In the genomic region with DNA sequence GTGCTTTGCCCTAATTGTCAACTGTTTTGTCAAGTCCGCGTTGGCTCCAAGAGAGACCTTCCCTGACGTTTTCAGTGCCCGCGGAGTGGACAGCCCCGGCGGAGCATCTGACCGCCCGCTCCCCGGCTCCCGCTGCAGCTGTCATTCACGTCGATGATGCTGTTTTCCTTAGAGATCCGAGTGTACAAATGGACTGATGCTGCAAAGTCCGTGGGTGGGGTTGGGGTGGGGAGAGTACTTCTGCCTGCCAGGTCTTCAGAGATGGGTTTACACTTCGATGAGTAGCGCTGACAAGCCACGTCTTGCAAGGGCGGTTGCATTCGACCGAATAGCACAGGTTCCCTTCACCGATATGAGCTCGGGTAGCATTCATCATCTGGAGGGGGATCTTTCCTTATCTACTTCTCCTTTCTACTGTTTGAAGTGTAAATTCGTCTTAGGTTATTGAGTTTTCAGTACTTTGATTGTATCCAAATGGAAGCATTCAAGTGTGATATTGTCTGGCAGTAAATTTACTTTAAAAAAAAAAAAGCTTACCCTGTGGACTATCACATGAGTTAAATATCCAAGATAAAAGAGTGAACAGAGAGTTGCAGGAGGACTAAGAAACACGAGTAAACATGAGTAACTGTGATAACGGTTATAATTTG, we compare ENCODE assay signal across 8 mouse cellular contexts. TPM values are rescaled to one million over a fixed set of nuclear protein-coding genes. Genes with fewer than 3 reads are reported as not detected.
DNase-seq lines count a peak whose midpoint lies in the region; ATAC-seq and TF ChIP-seq lines count a peak whose summit lies in the region.

No protein-coding gene starts in this region.

- no peak for TF ChIP-seq CTCF in E14TG2a.4 (conservative IDR thresholded peaks at IDR 0.05; ENCODE audit: low read length)
- TF ChIP-seq CTCF in liver, embryonic 14.5 days (IDR thresholded peaks at IDR 0.05; ENCODE audit: low read depth) = no peak

- peak overlapping the region; percentile 72 for H3K4me2 ChIP-seq in forebrain, embryonic 13.5 days
- H3K4me2 ChIP-seq in liver, embryonic 14.5 days (ENCODE audit: low read depth) = peak overlapping the region; percentile 89

- H3K9me3 ChIP-seq in E14TG2a.4 (ENCODE audit: low read length) = no peaks in the 10 kb centered on the region
- H3K9me3 ChIP-seq in forebrain, embryonic 13.5 days (replicated peaks) = no peaks in the 10 kb centered on the region
- H3K9me3 ChIP-seq in liver, embryonic 14.5 days (ENCODE audit: control insufficient read depth, low read length) = no peaks in the 10 kb centered on the region

- intact Hi-C loops in left cerebral cortex, postnatal 36 days (cut with DNase I) = loop anchor here (1.0 kb wide), 2 partner anchors 30 to 35 kb away; a partner anchor contains a TSS

- no peak for TF ChIP-seq EP300 in liver, embryonic 14.5 days (IDR thresholded peaks at IDR 0.05; ENCODE audit: low read depth)

- no peaks in the 10 kb centered on the region for H3K27me3 ChIP-seq in E14TG2a.4 (ENCODE audit: insufficient read depth, low read length)
- H3K27me3 ChIP-seq in forebrain, embryonic 13.5 days = no peaks in the 10 kb centered on the region
- no peaks in the 10 kb centered on the region for H3K27me3 ChIP-seq in liver, embryonic 14.5 days (ENCODE audit: control insufficient read depth, insufficient read depth, low read length)

- peaks cover 31% of the 10 kb centered on the region for H3K4me1 ChIP-seq in E14TG2a.4 (replicated peaks; ENCODE audit: low read depth, low read length)
- H3K4me1 ChIP-seq in forebrain, embryonic 13.5 days = peaks cover 17% of the 10 kb centered on the region
- peaks cover 11 to 12% of the 10 kb centered on the region in 2 experiments for H3K4me1 ChIP-seq in liver, embryonic 14.5 days (replicated peaks; ENCODE audit: control insufficient read depth in 2 of 2, insufficient read depth in 2 of 2, low read length in 1 of 2)

- H3K4me3 ChIP-seq in E14TG2a.4 (replicated peaks; ENCODE audit: low read length) = peak overlapping the region; percentile 92
- H3K4me3 ChIP-seq in forebrain, embryonic 13.5 days = peak overlapping the region; percentile 66
- H3K4me3 ChIP-seq in liver, embryonic 14.5 days (ENCODE audit: insufficient read depth in 1 of 2, low read depth in 2 of 2, low read length in 2 of 2) = peak overlapping the region; percentile 84 to 93

- H3K27ac ChIP-seq in forebrain, embryonic 13.5 days = peak overlapping the region; percentile 90
- H3K27ac ChIP-seq in liver, embryonic 14.5 days = peak overlapping the region; percentile 82

- ATAC-seq in frontal cortex, adult (ENCODE audit: low TSS enrichment) = peak; percentile 55
- peak; percentile 54; the same call in 1 of the 2 replicates for ATAC-seq in forebrain, embryonic 13.5 days
- peak; percentile 38 for ATAC-seq in liver, embryonic 14.5 days (ENCODE audit: insufficient read depth)

- H3K36me3 ChIP-seq in E14TG2a.4 (ENCODE audit: insufficient read depth, low read length) = no peaks in the 10 kb centered on the region
- no peaks in the 10 kb centered on the region for H3K36me3 ChIP-seq in forebrain, embryonic 13.5 days (ENCODE audit: poor library complexity, severe bottlenecking)
- H3K36me3 ChIP-seq in liver, embryonic 14.5 days (replicated peaks; ENCODE audit: control insufficient read depth, insufficient read depth, low read depth) = no peaks in the 10 kb centered on the region

- no peak for DNase-seq in frontal cortex, adult 2 months (ENCODE audit: extremely low spot score in 1 of 2, low spot score in 1 of 2)
- peak in 1 of 3 experiments; percentile 14 for DNase-seq in liver, embryonic 14.5 days (ENCODE audit: low read depth in 3 of 3, low spot score in 3 of 3)
- no peak for DNase-seq in left cerebral cortex, postnatal 36 days (ENCODE audit: low spot score in 2 of 2)
- DNase-seq in frontal cortex, postnatal 25 days (ENCODE audit: low spot score in 2 of 2) = no peak
- DNase-seq in gastrocnemius, postnatal 10 days = no peak

- 3% methylated on average over 26 of the region's 26 CpGs for WGBS in forebrain, embryonic 13.5 days
- WGBS in liver, embryonic 14.5 days (ENCODE audit: insufficient replicate concordance) = 2% methylated on average over 26 of the region's 26 CpGs

- H3K9ac ChIP-seq in forebrain, embryonic 13.5 days = peak overlapping the region; percentile 80
- peak overlapping the region; percentile 96 for H3K9ac ChIP-seq in liver, embryonic 14.5 days (replicated peaks)

RNA-seq across cellular contexts. Expression of a gene that starts 21.3 kb away (rescaled TPM):
- 10.6 and 11.4 TPM in 2 replicates for polyA plus RNA-seq in frontal cortex, adult 2 months (2012; rRNA removed)
- 0.13 and 0.15 TPM in 2 replicates for polyA plus RNA-seq in forebrain, embryonic 13.5 days (2015; fragmentation: Nextera tagmentation; extraction: Ambion mirVana)
- polyA plus RNA-seq in liver, embryonic 14.5 days (2012; rRNA removed) = not detected in 2 replicates
- not detected in 2 replicates for polyA plus RNA-seq in liver, embryonic 14.5 days (2014; fragmentation: Nextera tagmentation; extraction: Ambion mirVana)
- 1 to 10 TPM; 4.5 to 5.6 TPM for total RNA-seq in left cerebral cortex, postnatal 36 days (2021)
- total RNA-seq in gastrocnemius, postnatal 10 days (2021) = not detected

RNA-seq across cellular contexts. Expression of a gene that starts 35.0 kb away (rescaled TPM):
- 15.8 and 17.4 TPM in 2 replicates for polyA plus RNA-seq in frontal cortex, adult 2 months (2012; rRNA removed)
- polyA plus RNA-seq in forebrain, embryonic 13.5 days (2015; fragmentation: Nextera tagmentation; extraction: Ambion mirVana) = 36.2 and 39.3 TPM in 2 replicates
- polyA plus RNA-seq in liver, embryonic 14.5 days (2012; rRNA removed) = 4.1 and 5.3 TPM in 2 replicates
- 7.6 and 7.8 TPM in 2 replicates for polyA plus RNA-seq in liver, embryonic 14.5 days (2014; fragmentation: Nextera tagmentation; extraction: Ambion mirVana)
- 10 to 100 TPM; 23.2 to 24.0 TPM for total RNA-seq in left cerebral cortex, postnatal 36 days (2021)
- total RNA-seq in gastrocnemius, postnatal 10 days (2021) = 10 to 100 TPM in 1 of 2 experiments, 1 to 10 TPM in 1; 8.9 to 10.2 TPM

Comparison
In these comparisons a context has a peak if more than half of its experiments do, and no peak if none do; other contexts are left out.
1. RNA of a gene that starts 21.3 kb away (polyA plus RNA-seq): 10.6 to 11.4 TPM in frontal cortex, adult 2 months; 0.13 to 0.15 TPM in forebrain, embryonic 13.5 days and not detected in liver, embryonic 14.5 days; every median in the first group is over 10 times any median in the second.
2. Peak in every context shown above with its lines, with median percentiles within 50 percentile points of each other: ATAC-seq and H3K4me3 ChIP-seq.